Mouse (Mus musculus): ENCODE data around the gene Pigg. TPM values are rescaled to one million over a fixed set of nuclear protein-coding genes. Genes with fewer than 3 reads are reported as not detected.
"Not testable (repeated sequence)": the region's sequence is repeated elsewhere in the genome, so short reads cannot be mapped to it uniquely, and the experiment has no call there.

The Pigg gene
- polyA plus RNA-seq (2016; fragmentation: Nextera tagmentation; extraction: Ambion mirVana) = 5.8 and 6.0 TPM in 2 replicates

DNA sequence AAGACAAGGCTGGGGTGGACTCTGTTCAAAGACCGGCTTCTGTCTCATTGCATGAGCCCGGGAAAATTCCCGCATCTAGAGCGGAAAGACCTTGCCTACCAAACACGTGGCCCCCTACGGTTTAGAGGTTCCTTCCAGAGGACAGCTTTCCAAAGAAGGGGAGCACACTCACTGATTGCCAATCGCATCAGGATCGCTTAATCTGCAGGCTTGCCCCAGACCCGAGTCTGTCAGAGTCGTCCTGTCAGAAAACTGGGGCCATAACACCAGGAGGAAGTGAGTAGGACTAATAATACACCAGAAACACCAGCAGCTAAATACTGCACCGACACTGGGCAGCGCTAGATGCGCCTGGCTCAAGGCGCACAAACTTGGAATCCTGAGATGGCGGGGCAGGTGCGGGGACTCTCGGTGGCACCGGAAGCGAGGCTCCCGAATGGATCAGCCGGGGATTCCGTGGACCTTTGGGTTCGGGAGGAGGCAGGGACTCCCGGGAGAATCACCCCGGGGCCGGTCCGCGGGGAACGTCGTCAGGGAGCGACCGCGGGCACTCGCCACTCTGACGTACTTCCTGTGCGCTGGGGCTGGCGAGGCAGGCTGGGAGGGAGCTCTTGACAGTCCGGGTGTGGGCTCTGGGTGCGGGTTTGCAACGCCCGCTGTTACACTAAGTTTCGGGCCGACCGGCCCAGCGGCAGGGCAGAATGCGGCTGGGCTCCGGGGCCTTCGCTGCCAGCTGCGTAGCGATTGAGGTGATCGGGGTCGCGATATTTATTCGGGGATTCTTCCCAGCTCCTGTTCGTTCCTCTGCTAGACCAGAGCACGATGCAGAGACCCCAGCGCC lies at the start of gene Pigg:
Pigg (plus strand) TSS at position 386 of the 841 bp plus-strand sequence.
- H3K9me3 ChIP-seq = no peaks in the 10 kb centered on the region
- peak; percentile 93 for DNase-seq (ENCODE audit: low spot score)
- WGBS = under 1% methylated on average over 57 of the region's 57 CpGs
- H3K36me3 ChIP-seq = peaks cover 4% of the 10 kb centered on the region; the same call in 1 of the 2 replicates
- peaks cover 12% of the 10 kb centered on the region for H3K4me1 ChIP-seq (replicated peaks)
- H3K4me3 ChIP-seq = peak within 1 kb of the TSS; percentile 88
- H3K27ac ChIP-seq = peak within 1 kb of the TSS; percentile 93
- H3K27me3 ChIP-seq (ENCODE audit: insufficient read depth, poor library complexity, severe bottlenecking) = no peaks in the 10 kb centered on the region

DNA sequence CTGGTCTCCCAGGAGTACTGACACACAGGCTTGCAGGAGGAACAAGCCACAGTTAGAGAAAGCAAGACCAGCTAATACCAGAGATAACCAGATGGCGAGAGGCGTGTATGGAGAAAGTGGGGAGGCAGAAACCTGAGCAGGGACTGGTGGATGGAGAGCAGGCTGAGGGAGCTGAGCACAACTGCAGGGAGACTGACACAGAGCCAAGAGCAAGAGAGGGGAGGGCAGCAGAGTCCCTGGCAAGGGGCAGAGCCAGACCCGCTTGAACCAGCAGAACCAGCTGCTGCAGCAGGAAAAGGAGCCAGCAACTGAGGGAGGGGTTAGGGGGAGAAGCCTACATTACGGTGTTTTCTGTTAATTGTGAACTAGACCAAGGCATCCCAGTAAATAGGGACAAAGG lies 49.7 kb upstream of the Pigg start:
- H3K27ac ChIP-seq = no peak overlapping the region

DNA sequence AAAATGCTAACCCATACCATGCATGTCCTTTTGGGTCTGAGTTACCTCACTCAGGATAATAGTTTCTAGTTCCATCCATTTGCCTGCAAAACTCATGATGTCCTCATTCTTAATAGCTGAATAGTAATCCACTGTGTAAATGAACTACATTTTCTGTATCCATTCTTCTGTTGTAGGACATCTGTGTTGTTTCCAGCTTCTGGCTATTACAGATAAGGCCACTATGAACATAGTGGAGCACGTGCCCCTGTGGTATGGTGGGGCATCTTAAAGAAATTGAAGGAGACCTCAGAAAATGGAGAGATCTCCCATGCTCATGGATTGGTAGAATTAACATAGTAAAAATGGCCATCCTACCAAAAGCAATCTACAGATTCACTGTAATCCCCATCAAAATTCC lies 48.6 kb upstream of the Pigg start:
- WGBS = 92% methylated on average over 1 of the region's 1 CpGs

More for the DNA sequence above, 49.7 kb upstream of the Pigg start:
- WGBS = 52% methylated on average over 4 of the region's 4 CpGs
- Histone ChIP-seq H3K4me3 (no peak overlapping the region), H3K4me1 (replicated peaks) (peaks cover under 1% of the 10 kb centered on the region; the same call in 1 of the 2 replicates), H3K36me3 (no peaks in the 10 kb centered on the region), H3K27me3 (ENCODE audit: insufficient read depth, poor library complexity, severe bottlenecking) (no peaks in the 10 kb centered on the region), H3K9me3 (no peaks in the 10 kb centered on the region)
- DNase-seq (ENCODE audit: low spot score) = peak; percentile 5

DNA sequence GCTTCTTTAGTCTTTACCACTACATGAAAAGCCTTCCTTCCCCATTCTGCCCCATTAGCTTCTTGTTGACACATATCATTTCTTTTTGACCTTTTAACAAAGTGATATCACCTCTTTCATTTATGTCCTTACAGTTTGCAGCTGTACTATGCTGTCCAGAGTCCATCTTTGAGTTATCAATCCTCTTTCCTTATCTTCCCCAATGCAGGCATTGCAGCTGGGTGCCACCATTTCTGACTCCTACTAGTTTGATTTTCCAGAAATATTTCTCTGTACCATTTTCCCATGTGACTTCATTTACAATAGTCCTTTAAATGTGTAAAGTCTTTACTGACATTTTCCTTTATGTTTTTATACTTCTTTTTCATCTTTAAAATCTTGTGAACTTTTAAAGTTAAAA lies 45.4 kb upstream of the Pigg start:
- DNase-seq (ENCODE audit: low spot score) = no peak
- Histone ChIP-seq H3K36me3 (peaks cover under 1% of the 10 kb centered on the region; the same call in 1 of the 2 replicates), H3K9me3 (no peaks in the 10 kb centered on the region), H3K4me1 (replicated peaks) (peaks cover 33% of the 10 kb centered on the region), H3K27ac (no peak overlapping the region), H3K27me3 (ENCODE audit: insufficient read depth, poor library complexity, severe bottlenecking) (no peaks in the 10 kb centered on the region), H3K4me3 (no peak overlapping the region)

More for the DNA sequence above, 48.6 kb upstream of the Pigg start:
- H3K27me3 ChIP-seq (ENCODE audit: insufficient read depth, poor library complexity, severe bottlenecking); H3K36me3 ChIP-seq; H3K4me3 ChIP-seq; DNase-seq (ENCODE audit: low spot score); H3K27ac ChIP-seq; H3K9me3 ChIP-seq: not testable (repeated sequence)
- H3K4me1 ChIP-seq (replicated peaks) = peaks cover 10% of the 10 kb centered on the region; the same call in 1 of the 2 replicates

DNA sequence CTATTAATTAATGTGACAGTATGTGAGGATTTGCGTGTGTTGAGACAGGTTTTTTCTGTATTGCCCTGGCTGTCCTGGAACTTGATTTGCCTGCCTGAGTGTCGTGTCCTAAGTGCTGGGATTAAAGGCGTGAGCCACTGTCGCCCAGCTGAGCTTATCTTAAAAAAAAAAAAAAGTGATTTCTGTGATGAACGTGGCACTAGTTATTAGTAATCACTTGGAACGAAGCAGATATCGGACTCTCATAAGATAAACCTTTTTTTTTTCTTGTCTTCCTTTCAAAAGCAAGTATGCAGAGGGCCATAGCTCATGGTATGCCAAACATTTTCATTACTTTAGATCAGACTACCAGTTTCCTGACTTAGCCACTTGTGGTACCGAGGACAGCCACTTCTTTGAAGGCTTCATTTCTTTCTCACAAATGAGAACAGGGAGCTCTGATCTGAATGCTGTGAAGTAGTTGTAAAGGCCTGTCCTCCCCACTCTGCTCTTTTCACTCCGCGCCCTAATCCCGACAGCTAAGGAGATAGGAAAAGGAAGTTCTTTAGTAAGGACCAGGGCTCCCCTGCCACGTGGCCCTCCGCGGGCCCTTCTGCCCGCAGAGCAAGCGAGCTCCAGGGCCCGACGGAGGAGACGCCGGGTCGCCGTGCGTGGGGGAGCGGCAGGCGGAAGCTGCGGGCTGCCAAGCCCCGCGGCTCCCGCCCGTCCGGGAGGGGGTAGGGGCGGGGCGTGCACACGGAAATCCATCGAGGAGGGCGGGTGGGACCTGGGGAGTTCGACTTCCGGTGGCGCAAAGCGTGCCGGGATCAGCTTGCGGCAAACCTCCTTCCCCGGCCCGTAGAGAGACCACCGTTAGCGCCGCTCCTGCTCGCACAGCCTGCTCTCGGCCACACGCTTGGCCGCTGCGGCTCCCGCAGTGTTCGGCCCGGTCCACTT lies 44.0 kb upstream of the Pigg start, which contains the start of gene Dr1:
Dr1 (plus strand) TSS at position 771 of the 936 bp plus-strand sequence.
- 4% methylated on average over 55 of the region's 55 CpGs for WGBS
- Histone ChIP-seq H3K4me1 (replicated peaks) (peaks cover 33% of the 10 kb centered on the region), H3K9me3 (no peaks in the 10 kb centered on the region), H3K27me3 (ENCODE audit: insufficient read depth, poor library complexity, severe bottlenecking) (no peaks in the 10 kb centered on the region), H3K27ac (peak within 1 kb of the TSS; percentile 97), H3K4me3 (peak within 1 kb of the TSS; percentile 94), H3K36me3 (peaks cover 15% of the 10 kb centered on the region)
- DNase-seq (ENCODE audit: low spot score) = peak; percentile 90

DNA sequence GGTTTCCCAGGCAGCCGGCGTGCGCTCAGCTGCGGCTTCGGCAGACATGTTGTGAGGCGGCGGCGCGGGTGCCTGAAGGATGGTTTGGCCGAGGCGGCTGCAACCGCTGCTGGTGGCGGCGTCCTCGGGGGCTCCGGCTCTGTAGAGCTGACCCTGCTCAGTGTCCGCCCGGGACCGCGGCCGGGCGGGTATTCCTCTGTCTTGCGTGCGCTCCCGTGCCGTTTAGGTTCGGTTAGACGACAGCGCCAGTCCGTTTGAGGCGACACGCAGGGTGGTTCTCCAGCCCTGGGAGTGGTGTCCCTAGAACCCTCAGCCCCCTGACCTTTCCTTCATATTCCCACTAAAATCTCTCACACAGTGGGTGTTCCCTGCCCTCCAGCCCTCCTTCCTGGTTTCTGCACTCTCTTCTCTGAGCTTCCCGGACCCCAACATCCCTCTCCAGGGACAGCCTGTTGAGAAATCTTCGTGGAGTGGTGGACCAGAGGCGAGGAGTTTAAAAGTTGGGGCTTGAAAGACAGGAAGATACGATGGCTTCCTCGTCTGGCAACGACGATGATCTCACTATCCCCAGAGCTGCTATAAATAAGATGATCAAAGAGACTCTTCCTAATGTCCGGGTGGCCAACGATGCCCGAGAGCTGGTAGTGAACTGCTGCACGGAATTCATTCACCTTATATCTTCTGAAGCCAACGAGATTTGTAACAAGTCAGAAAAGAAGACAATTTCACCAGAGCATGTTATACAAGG lies 43.2 kb upstream of the Pigg start:
- no peak for DNase-seq (ENCODE audit: low spot score)
- Histone ChIP-seq H3K4me1 (replicated peaks) (peaks cover 33% of the 10 kb centered on the region), H3K36me3 (peaks cover 15% of the 10 kb centered on the region), H3K4me3 (peak overlapping the region; percentile 94), H3K27ac (peak overlapping the region; percentile 97), H3K9me3 (no peaks in the 10 kb centered on the region), H3K27me3 (ENCODE audit: insufficient read depth, poor library complexity, severe bottlenecking) (no peaks in the 10 kb centered on the region)
- under 1% methylated on average over 44 of the region's 44 CpGs for WGBS

DNA sequence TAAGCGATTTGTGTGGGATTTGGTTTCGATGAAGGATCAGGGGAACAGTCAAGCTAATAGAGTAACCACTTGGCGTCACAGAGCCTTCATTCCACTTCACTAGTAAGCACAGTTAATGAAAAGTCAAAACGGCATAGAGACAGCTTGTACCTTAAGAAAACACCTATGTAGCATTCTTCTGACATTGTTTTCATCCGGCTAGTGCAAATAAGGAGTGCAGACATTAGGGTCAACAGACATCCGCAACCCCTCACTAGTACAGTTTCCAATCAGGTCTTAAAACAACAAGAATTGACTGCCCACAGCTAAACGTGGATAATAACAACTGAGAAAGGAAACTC lies 42.6 kb upstream of the Pigg start:
- 24% methylated on average over 7 of the region's 7 CpGs for WGBS
- no peaks in the 10 kb centered on the region for H3K27me3 ChIP-seq (ENCODE audit: insufficient read depth, poor library complexity, severe bottlenecking)
- peak overlapping the region; percentile 94 for H3K4me3 ChIP-seq
- H3K36me3 ChIP-seq = peaks cover 17% of the 10 kb centered on the region
- DNase-seq (ENCODE audit: low spot score) = no peak
- no peaks in the 10 kb centered on the region for H3K9me3 ChIP-seq
- peaks cover 33% of the 10 kb centered on the region for H3K4me1 ChIP-seq (replicated peaks)
- H3K27ac ChIP-seq = peak overlapping the region; percentile 97

DNA sequence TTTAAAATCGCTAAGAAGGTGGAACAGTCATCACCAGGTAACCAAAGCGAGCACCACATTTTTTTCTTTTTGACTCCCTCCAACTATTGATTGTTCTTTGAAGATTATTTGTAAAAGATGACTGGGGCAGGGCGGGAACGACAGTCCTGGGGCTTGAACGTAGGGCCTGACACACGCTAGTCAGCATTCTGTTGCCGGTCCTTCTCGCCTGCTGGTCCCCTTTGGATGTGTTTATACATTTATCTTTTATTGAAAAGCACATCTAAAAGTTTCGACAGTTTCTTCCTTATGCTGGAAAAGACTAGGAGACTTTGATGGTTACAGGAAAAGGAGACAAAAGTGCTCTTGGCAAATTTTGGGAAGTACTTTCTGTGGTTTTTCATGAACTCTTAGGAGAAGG lies 42.0 kb upstream of the Pigg start:
- WGBS = 58% methylated on average over 9 of the region's 9 CpGs
- peaks cover 23% of the 10 kb centered on the region for H3K36me3 ChIP-seq
- H3K27ac ChIP-seq = no peak overlapping the region
- DNase-seq (ENCODE audit: low spot score) = no peak
- H3K4me3 ChIP-seq = peak overlapping the region; percentile 94
- no peaks in the 10 kb centered on the region for H3K9me3 ChIP-seq
- H3K4me1 ChIP-seq (replicated peaks) = peaks cover 33% of the 10 kb centered on the region
- no peaks in the 10 kb centered on the region for H3K27me3 ChIP-seq (ENCODE audit: insufficient read depth, poor library complexity, severe bottlenecking)

DNA sequence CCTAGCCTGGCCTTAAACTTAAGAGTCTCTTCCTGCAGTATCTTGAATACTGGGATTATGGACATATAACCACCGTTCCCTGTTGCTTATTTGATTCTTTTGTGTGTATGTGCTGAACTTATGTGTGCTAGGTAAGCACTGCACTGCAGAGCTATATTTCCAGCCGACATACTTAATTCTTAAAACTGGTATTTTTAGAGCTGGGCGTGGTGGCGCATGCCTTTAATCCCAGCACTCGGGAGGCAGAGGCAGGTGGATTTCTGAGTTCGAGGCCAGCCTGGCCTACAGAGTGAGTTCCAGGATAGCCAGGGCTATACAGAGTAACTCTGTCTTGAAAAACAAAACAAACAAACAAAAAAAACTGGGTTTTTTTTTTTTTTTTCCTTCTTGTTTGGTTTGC lies 41.1 kb upstream of the Pigg start:
- peaks cover 33% of the 10 kb centered on the region for H3K4me1 ChIP-seq (replicated peaks)
- not testable (repeated sequence) for H3K27ac ChIP-seq; DNase-seq (ENCODE audit: low spot score); H3K27me3 ChIP-seq (ENCODE audit: insufficient read depth, poor library complexity, severe bottlenecking); H3K9me3 ChIP-seq
- peak overlapping the region; percentile 94 for H3K4me3 ChIP-seq
- H3K36me3 ChIP-seq = peaks cover 33% of the 10 kb centered on the region
- WGBS = 94% methylated on average over 6 of the region's 6 CpGs

DNA sequence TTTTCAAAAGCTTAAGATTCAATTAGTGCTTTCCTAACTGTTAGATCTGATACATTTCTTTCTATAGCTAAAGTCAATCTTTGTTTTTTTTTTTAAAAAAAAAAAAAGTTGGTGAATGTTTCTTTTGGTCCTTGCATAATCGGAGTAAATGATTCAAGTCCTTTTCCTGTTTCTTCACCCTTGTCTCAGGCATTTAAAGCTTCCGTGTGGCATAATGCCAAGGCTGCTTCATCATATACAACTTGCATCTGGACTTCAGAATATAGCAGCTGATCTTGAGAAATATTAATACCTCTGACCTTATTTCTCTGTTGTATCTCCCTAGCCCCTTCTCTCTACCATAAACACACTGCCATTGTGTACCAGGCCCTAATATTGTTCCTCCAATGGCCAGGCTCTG lies 25.5 kb upstream of the Pigg start:
- 88% methylated on average over 2 of the region's 2 CpGs for WGBS

DNA sequence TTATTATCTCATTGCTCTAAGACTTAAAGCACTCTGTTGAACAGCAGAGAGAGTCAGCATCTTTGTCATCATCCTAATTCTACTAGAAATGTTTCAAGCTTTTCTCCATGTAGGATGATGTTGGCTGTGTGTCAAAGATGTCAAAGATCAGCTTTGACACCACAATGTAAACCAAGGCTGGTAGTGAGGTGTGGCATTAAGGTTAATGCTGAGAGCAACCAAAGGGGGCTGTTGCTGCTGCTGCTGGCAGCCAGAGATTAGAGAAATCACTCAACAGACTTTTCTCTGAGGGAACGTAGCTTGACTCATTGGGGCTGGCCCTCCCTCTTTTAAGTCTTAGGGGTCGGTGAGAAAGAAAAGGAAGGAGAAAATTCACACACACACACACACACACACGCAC lies 10.8 kb upstream of the Pigg start:
- no peaks in the 10 kb centered on the region for H3K4me1 ChIP-seq (replicated peaks)
- H3K36me3 ChIP-seq = no peaks in the 10 kb centered on the region
- no peaks in the 10 kb centered on the region for H3K9me3 ChIP-seq
- no peaks in the 10 kb centered on the region for H3K27me3 ChIP-seq (ENCODE audit: insufficient read depth, poor library complexity, severe bottlenecking)
- 70% methylated on average over 3 of the region's 3 CpGs for WGBS
- no peak for DNase-seq (ENCODE audit: low spot score)
- no peak overlapping the region for H3K27ac ChIP-seq
- no peak overlapping the region for H3K4me3 ChIP-seq

More for the DNA sequence above, 25.5 kb upstream of the Pigg start:
- Histone ChIP-seq H3K27ac (no peak overlapping the region), H3K36me3 (no peaks in the 10 kb centered on the region), H3K4me3 (no peak overlapping the region), H3K9me3 (no peaks in the 10 kb centered on the region), H3K27me3 (ENCODE audit: insufficient read depth, poor library complexity, severe bottlenecking) (no peaks in the 10 kb centered on the region), H3K4me1 (replicated peaks) (no peaks in the 10 kb centered on the region)
- DNase-seq (ENCODE audit: low spot score) = no peak

All from hindbrain, embryonic 10.5 days (tissue).